Comparison of ENCODE assay signal across 10 mouse cellular contexts in genomic region chr5:149679886-149680285, GRCm38 (mm10). TPM values are rescaled to one million over a fixed set of nuclear protein-coding genes. Genes with fewer than 3 reads are reported as not detected.
DNase-seq lines count a peak whose midpoint lies in the region; ATAC-seq and TF ChIP-seq lines count a peak whose summit lies in the region.
"Had no signal": no experiment of that assay in that cellular context is flagged by ENCODE, and none has a peak within 500 bp of the region (broad histone marks: within the 10 kb centered on the region; RNA-seq: fewer than 3 reads in every experiment).

No protein-coding gene starts in this region.

- no peak overlapping the region for H3K4me2 ChIP-seq in forebrain, embryonic 11.5 days (ENCODE audit: low read depth, low read length, severe bottlenecking)
- H3K4me2 ChIP-seq in kidney, postnatal 0 days (ENCODE audit: low read length), result no peak overlapping the region
- peak overlapping the region; percentile 94 for H3K4me2 ChIP-seq in forebrain, embryonic 13.5 days
- H3K4me2 ChIP-seq in midbrain, embryonic 16.5 days (ENCODE audit: low read length), result peak overlapping the region; percentile 25; the same call in 1 of the 2 replicates

- no peak for ATAC-seq in forebrain, embryonic 11.5 days (replicated peaks; ENCODE audit: low FRiP score)
- no peak for ATAC-seq in kidney, postnatal 0 days (replicated peaks; ENCODE audit: low FRiP score, low read depth)
- no peak for ATAC-seq in forebrain, embryonic 13.5 days
- ATAC-seq in midbrain, embryonic 16.5 days, result no peak
- ATAC-seq in cerebellum, adult (ENCODE audit: insufficient number of reproducible peaks, low FRiP score, low TSS enrichment), result no peak
- ATAC-seq: intestine, embryonic 16.5 days had no signal

- no peak overlapping the region for H3K9ac ChIP-seq in forebrain, embryonic 11.5 days (ENCODE audit: low read length)
- H3K9ac ChIP-seq in kidney, postnatal 0 days (ENCODE audit: low read depth, low read length), result no peak overlapping the region
- H3K9ac ChIP-seq in forebrain, embryonic 13.5 days, result peak overlapping the region; percentile 4; the same call in 1 of the 2 replicates
- no peak overlapping the region for H3K9ac ChIP-seq in midbrain, embryonic 16.5 days (ENCODE audit: low read depth, low read length)

- WGBS in forebrain, embryonic 10.5 days, result 73% methylated on average over 7 of the region's 7 CpGs
- 72% methylated on average over 7 of the region's 7 CpGs for WGBS in forebrain, embryonic 11.5 days
- WGBS in kidney, postnatal 0 days, result 42% methylated on average over 7 of the region's 7 CpGs
- WGBS in forebrain, embryonic 13.5 days, result 42% methylated on average over 7 of the region's 7 CpGs
- 62% methylated on average over 7 of the region's 7 CpGs for WGBS in midbrain, embryonic 16.5 days

- no peak for DNase-seq in forebrain, embryonic 10.5 days (ENCODE audit: extremely low spot score, low spot score)
- DNase-seq in forebrain, embryonic 11.5 days (ENCODE audit: low spot score), result no peak
- peak; percentile 22 for DNase-seq in kidney, postnatal 0 days (ENCODE audit: low spot score)
- no peak for DNase-seq in kidney, postnatal 10 days
- no peak for DNase-seq in natural killer cell, adult 2 months (ENCODE audit: low spot score in 2 of 2)

- H3K36me3 ChIP-seq in forebrain, embryonic 10.5 days (replicated peaks), result 0 out of 2 replicates have a peak, but pooled peaks cover 4% of the 10 kb centered on the region
- H3K36me3 ChIP-seq in forebrain, embryonic 11.5 days (ENCODE audit: control insufficient read depth, insufficient read depth, low read length), result no peaks in the 10 kb centered on the region
- H3K36me3 ChIP-seq in kidney, postnatal 0 days (ENCODE audit: insufficient read depth, low read length), result no peaks in the 10 kb centered on the region
- no peaks in the 10 kb centered on the region for H3K36me3 ChIP-seq in forebrain, embryonic 13.5 days (ENCODE audit: poor library complexity, severe bottlenecking)
- H3K36me3 ChIP-seq in midbrain, embryonic 16.5 days (ENCODE audit: control insufficient read depth, insufficient read depth, low read length), result no peaks in the 10 kb centered on the region

- H3K27me3 ChIP-seq in forebrain, embryonic 10.5 days (ENCODE audit: poor library complexity, severe bottlenecking), result peaks cover 9% of the 10 kb centered on the region
- no peaks in the 10 kb centered on the region for H3K27me3 ChIP-seq in forebrain, embryonic 11.5 days (ENCODE audit: control insufficient read depth, insufficient read depth, low read length)
- H3K27me3 ChIP-seq in kidney, postnatal 0 days (ENCODE audit: insufficient read depth, low read length), result no peaks in the 10 kb centered on the region
- H3K27me3 ChIP-seq in forebrain, embryonic 13.5 days, result no peaks in the 10 kb centered on the region
- H3K27me3 ChIP-seq in midbrain, embryonic 16.5 days (ENCODE audit: control insufficient read depth, insufficient read depth, low read depth, low read length), result no peaks in the 10 kb centered on the region

- peak overlapping the region; percentile 81; the same call in 1 of the 2 replicates for H3K4me3 ChIP-seq in forebrain, embryonic 10.5 days
- no peak overlapping the region for H3K4me3 ChIP-seq in forebrain, embryonic 11.5 days (ENCODE audit: low read depth, low read length)
- H3K4me3 ChIP-seq in kidney, postnatal 0 days (replicated peaks; ENCODE audit: low read depth, low read length), result no peak overlapping the region
- peak overlapping the region; percentile 74; the same call in 1 of the 2 replicates for H3K4me3 ChIP-seq in forebrain, embryonic 13.5 days
- H3K4me3 ChIP-seq in midbrain, embryonic 16.5 days (ENCODE audit: low read depth, low read length), result peak overlapping the region; percentile 6; the same call in 1 of the 2 replicates
- H3K4me3 ChIP-seq: megakaryocyte, embryonic 14.5 days had no signal

- TF ChIP-seq CTCF in kidney, postnatal 0 days (IDR thresholded peaks at IDR 0.05; ENCODE audit: low read depth), result no peak

- no peaks in the 10 kb centered on the region for H3K9me3 ChIP-seq in forebrain, embryonic 10.5 days
- H3K9me3 ChIP-seq in forebrain, embryonic 11.5 days (ENCODE audit: control insufficient read depth, low read length), result no peaks in the 10 kb centered on the region
- H3K9me3 ChIP-seq in kidney, postnatal 0 days (replicated peaks; ENCODE audit: low read length), result no peaks in the 10 kb centered on the region
- no peaks in the 10 kb centered on the region for H3K9me3 ChIP-seq in forebrain, embryonic 13.5 days (replicated peaks)
- no peaks in the 10 kb centered on the region for H3K9me3 ChIP-seq in midbrain, embryonic 16.5 days (replicated peaks; ENCODE audit: control insufficient read depth, low read length, poor library complexity, severe bottlenecking)
- H3K9me3 ChIP-seq: megakaryocyte, embryonic 14.5 days had no signal

- H3K27ac ChIP-seq in forebrain, embryonic 10.5 days, result no peak overlapping the region
- no peak overlapping the region for H3K27ac ChIP-seq in forebrain, embryonic 11.5 days (ENCODE audit: low read depth, low read length)
- H3K27ac ChIP-seq in kidney, postnatal 0 days, result no peak overlapping the region
- peak overlapping the region; percentile 15; the same call in 1 of the 2 replicates for H3K27ac ChIP-seq in forebrain, embryonic 13.5 days
- 0 out of 2 replicates have a peak overlapping the region, but pooled peaks have one; percentile 11 for H3K27ac ChIP-seq in midbrain, embryonic 16.5 days (ENCODE audit: low read length)

- H3K4me1 ChIP-seq in forebrain, embryonic 10.5 days, result peaks cover 19% of the 10 kb centered on the region
- no peaks in the 10 kb centered on the region for H3K4me1 ChIP-seq in forebrain, embryonic 11.5 days (replicated peaks; ENCODE audit: control insufficient read depth, insufficient read depth, low read length)
- H3K4me1 ChIP-seq in kidney, postnatal 0 days (replicated peaks; ENCODE audit: insufficient read depth, low read length), result peaks cover 11% of the 10 kb centered on the region
- H3K4me1 ChIP-seq in forebrain, embryonic 13.5 days, result peaks cover 10% of the 10 kb centered on the region
- peaks cover 6% of the 10 kb centered on the region for H3K4me1 ChIP-seq in midbrain, embryonic 16.5 days (ENCODE audit: control insufficient read depth, insufficient read depth, low read length)

RNA-seq across cellular contexts. Expression of gene B3glct, which starts 1.9 kb away (rescaled TPM):
- polyA plus RNA-seq in forebrain, embryonic 10.5 days (2016; fragmentation: Nextera tagmentation; extraction: Ambion mirVana), result 14.9 and 15.4 TPM in 2 replicates
- polyA plus RNA-seq in forebrain, embryonic 11.5 days (2014; fragmentation: Nextera tagmentation; extraction: Ambion mirVana), result 17.1 and 20.1 TPM in 2 replicates
- polyA plus RNA-seq in kidney, postnatal 0 days (2015; fragmentation: Nextera tagmentation; extraction: Ambion mirVana), result 15.4 and 16.3 TPM in 2 replicates
- 12.4 and 12.8 TPM in 2 replicates for polyA plus RNA-seq in forebrain, embryonic 13.5 days (2015; fragmentation: Nextera tagmentation; extraction: Ambion mirVana)
- polyA plus RNA-seq in midbrain, embryonic 16.5 days (2015; fragmentation: Nextera tagmentation; extraction: Ambion mirVana), result 17.5 and 18.5 TPM in 2 replicates

RNA-seq across cellular contexts. Expression of gene Hsph1, which starts 43.7 kb away (rescaled TPM):
- 126 and 138 TPM in 2 replicates for polyA plus RNA-seq in forebrain, embryonic 10.5 days (2016; fragmentation: Nextera tagmentation; extraction: Ambion mirVana)
- 144 TPM in 2 replicates for polyA plus RNA-seq in forebrain, embryonic 11.5 days (2014; fragmentation: Nextera tagmentation; extraction: Ambion mirVana)
- polyA plus RNA-seq in kidney, postnatal 0 days (2015; fragmentation: Nextera tagmentation; extraction: Ambion mirVana), result 25.0 and 27.4 TPM in 2 replicates
- 108 and 109 TPM in 2 replicates for polyA plus RNA-seq in forebrain, embryonic 13.5 days (2015; fragmentation: Nextera tagmentation; extraction: Ambion mirVana)
- 103 and 128 TPM in 2 replicates for polyA plus RNA-seq in midbrain, embryonic 16.5 days (2015; fragmentation: Nextera tagmentation; extraction: Ambion mirVana)

Comparison
In these comparisons a context has a peak if more than half of its experiments do, and no peak if none do; other contexts are left out.
1. H3K27ac ChIP-seq: peak in forebrain, embryonic 13.5 days (single experiment) and midbrain, embryonic 16.5 days (single experiment); none in forebrain, embryonic 10.5 days (single experiment), forebrain, embryonic 11.5 days (single experiment) and kidney, postnatal 0 days (single experiment).
2. H3K4me3 ChIP-seq: peak in forebrain, embryonic 10.5 days (single experiment), forebrain, embryonic 13.5 days (single experiment) and midbrain, embryonic 16.5 days (single experiment); none in forebrain, embryonic 11.5 days (single experiment) and kidney, postnatal 0 days (single experiment).
3. H3K4me2 ChIP-seq: peak in forebrain, embryonic 13.5 days (single experiment) and midbrain, embryonic 16.5 days (single experiment); none in forebrain, embryonic 11.5 days (single experiment) and kidney, postnatal 0 days (single experiment).